Mouse (Mus musculus) hindbrain, embryonic 13.5 days (tissue): ENCODE results near the gene Mcu. TPM values are rescaled to one million over a fixed set of nuclear protein-coding genes. Genes with fewer than 3 reads are reported as not detected.
A peak's percentile ranks its signal among the peaks of the same experiment; 100 is the strongest.

Experiments
- ATAC-seq: fragments of 200-750 bp; cut with Nextera tagmentation; 2 replicates; pipeline ENCODE4 v1.8.0; 2017; ENCODE audit warnings: moderate TSS enrichment; ENCODE audit not compliant: low FRiP score
- H3K27ac ChIP-seq: fragments of 300-500 bp; sonication (generic); 2 replicates; pipeline ENCODE4 v1.5.1; 2015; ENCODE audit warnings: inconsistent platforms, mild to moderate bottlenecking, moderate library complexity
- H3K27me3 ChIP-seq: fragments of 300-500 bp; sonication (generic); 2 replicates; pipeline ENCODE4 v1.6.1; 2015; ENCODE audit warnings: mild to moderate bottlenecking, inconsistent platforms
- H3K36me3 ChIP-seq: fragments of 300-500 bp; sonication (generic); 2 replicates; pipeline ENCODE4 v1.6.1; 2015; ENCODE audit warnings: mild to moderate bottlenecking, inconsistent platforms
- H3K4me1 ChIP-seq: fragments of 300-500 bp; sonication (generic); replicated peaks from 2 replicates; pipeline ENCODE4 v1.6.1; 2015; ENCODE audit warnings: inconsistent platforms
- H3K4me2 ChIP-seq: fragments of 300-500 bp; sonication (generic); 2 replicates; pipeline ENCODE4 v1.6.1; 2015; ENCODE audit warnings: inconsistent platforms, mild to moderate bottlenecking, moderate library complexity
- H3K4me3 ChIP-seq: fragments of 300-500 bp; sonication (generic); 2 replicates; pipeline ENCODE4 v1.5.1; 2015; ENCODE audit warnings: mild to moderate bottlenecking, inconsistent platforms
- H3K9ac ChIP-seq: fragments of 300-500 bp; sonication (generic); 2 replicates; pipeline ENCODE4 v1.6.1; 2015; ENCODE audit warnings: mild to moderate bottlenecking, inconsistent platforms
- H3K9me3 ChIP-seq: fragments of 300-500 bp; sonication (generic); 2 replicates; pipeline ENCODE4 v1.6.1; 2016; ENCODE audit warnings: inconsistent platforms
- WGBS: fragments of 180-500 bp; shearing (Covaris S2); methylation state at CpG from one replicate; pipeline ENCODE4 v1.1.7; 2015; 5-methylcytosine and 5-hydroxymethylcytosine counted together
- polyA plus RNA-seq: library from polyadenylated mRNA; unstranded; fragments of >200 nt; fragmentation: Nextera tagmentation; extraction: Ambion mirVana; gene quantifications from 2 replicates; pipeline ENCODE4 v1.2.1, GENCODE M21; 2015

The Mcu gene
- polyA plus RNA-seq, 1 experiment from 2014 or later: 24.9 TPM

DNA sequence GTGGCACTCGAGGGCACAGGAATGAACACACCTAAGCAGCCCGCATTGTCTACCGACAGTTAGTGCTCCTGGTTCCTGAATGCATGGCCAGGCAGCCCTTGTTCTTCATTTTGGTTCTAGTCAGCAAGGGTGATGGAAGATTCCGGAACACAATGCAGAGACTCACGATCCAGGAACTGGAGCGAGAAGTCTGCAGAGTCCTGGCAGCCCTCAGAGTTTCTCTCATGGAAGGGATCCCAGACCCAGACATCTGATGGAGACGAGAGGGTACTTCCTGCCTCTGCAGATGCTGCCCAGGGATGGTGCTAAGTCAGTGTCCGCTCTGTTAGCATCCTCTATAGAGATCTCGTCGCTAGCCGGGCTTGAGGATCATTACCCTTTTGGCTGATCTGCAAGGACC is 75.0 kb downstream of the Mcu start:
- WGBS: 92% methylated on average over 11 of the region's 11 CpGs
- Histone ChIP-seq H3K4me1 (peaks cover 34% of the 10 kb centered on the region), H3K27me3 (no peaks in the 10 kb centered on the region), H3K4me2 (no peak overlapping the region), H3K27ac (no peak overlapping the region), H3K9ac (no peak overlapping the region), H3K36me3 (peaks cover 5% of the 10 kb centered on the region; the same call in 1 of the 2 replicates), H3K4me3 (no peak overlapping the region), H3K9me3 (peaks cover 10% of the 10 kb centered on the region)
- ATAC-seq: no peak

DNA sequence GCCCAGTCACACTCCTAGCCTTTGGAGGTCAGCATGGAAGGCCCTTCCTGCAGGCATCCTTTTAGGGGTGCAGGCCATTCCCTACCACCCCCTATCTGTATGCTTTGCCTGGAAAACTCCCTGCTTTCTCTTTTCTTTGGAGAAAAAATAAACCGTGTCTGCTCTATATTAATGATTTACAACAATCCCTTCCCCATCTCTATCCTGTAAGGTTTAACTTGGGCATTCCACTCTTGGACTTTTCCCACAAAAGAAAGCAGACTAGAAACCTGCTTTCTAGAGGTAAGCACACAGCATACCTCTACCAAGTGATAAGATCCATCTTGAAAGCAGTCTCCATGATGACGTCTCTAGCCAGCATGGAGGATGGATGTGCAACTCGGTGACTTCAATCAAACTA is 75.9 kb downstream of the Mcu start:
- peaks cover 3% of the 10 kb centered on the region; the same call in 1 of the 2 replicates for H3K9me3 ChIP-seq
- no peak overlapping the region for H3K4me2 ChIP-seq
- 78% methylated on average over 3 of the region's 3 CpGs for WGBS
- H3K27me3 ChIP-seq: no peaks in the 10 kb centered on the region
- ATAC-seq: no peak
- H3K4me1 ChIP-seq: peaks cover 34% of the 10 kb centered on the region
- H3K4me3 ChIP-seq: no peak overlapping the region
- no peak overlapping the region for H3K27ac ChIP-seq
- no peaks in the 10 kb centered on the region for H3K36me3 ChIP-seq
- no peak overlapping the region for H3K9ac ChIP-seq

DNA sequence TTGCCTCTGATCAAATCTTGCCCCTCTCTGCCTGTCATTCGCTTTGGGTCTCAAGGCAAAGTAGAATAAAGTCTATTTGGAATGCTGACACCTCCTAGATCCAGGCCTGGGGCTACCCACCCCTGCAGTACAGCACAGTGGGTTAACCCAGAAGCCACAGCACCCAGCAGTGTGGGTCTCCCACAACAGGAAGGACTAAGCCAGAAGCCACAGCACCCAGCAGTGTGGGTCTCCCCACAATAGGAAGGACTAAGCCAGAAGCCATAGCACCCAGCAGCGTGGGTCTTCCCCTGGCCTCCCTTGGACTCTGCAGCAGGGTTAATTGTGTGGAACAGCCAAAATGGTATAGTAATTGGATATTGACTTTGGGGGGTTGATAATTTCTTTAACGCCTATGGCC is 76.4 kb downstream of the Mcu start:
- WGBS: 61% methylated on average over 3 of the region's 3 CpGs
- peak overlapping the region; percentile 59; the same call in 1 of the 2 replicates for H3K4me2 ChIP-seq
- H3K9me3 ChIP-seq: no peaks in the 10 kb centered on the region
- peak overlapping the region; percentile 76; the same call in 1 of the 2 replicates for H3K27ac ChIP-seq
- H3K27me3 ChIP-seq: no peaks in the 10 kb centered on the region
- no peak overlapping the region for H3K4me3 ChIP-seq
- 0 out of 2 replicates have a peak, but pooled peaks have one; percentile 17 for ATAC-seq
- peaks cover 34% of the 10 kb centered on the region for H3K4me1 ChIP-seq
- 0 out of 2 replicates have a peak overlapping the region, but pooled peaks have one; percentile 55 for H3K9ac ChIP-seq
- H3K36me3 ChIP-seq: no peaks in the 10 kb centered on the region

DNA sequence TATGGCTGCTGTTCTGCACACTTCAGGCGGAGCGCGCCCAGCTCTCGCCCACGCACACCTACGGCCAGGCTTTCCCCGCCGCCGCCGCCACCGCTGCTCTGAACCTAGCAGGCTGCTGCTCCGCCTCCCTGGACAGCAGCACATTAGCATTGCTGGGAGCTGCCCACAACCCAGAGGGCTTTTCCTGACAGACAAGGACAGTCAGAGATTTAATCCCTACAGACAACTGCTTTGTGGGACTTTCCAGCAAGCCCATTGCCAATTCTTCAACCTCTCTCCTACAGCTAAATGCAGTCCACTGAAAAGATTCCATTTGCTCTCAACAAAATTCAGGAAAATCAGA is 77.0 kb downstream of the Mcu start:
- peak; percentile 62 for ATAC-seq
- H3K4me1 ChIP-seq: peaks cover 34% of the 10 kb centered on the region
- peak overlapping the region; percentile 59 for H3K4me2 ChIP-seq
- H3K27me3 ChIP-seq: no peaks in the 10 kb centered on the region
- H3K9me3 ChIP-seq: no peaks in the 10 kb centered on the region
- WGBS: 3% methylated on average over 12 of the region's 12 CpGs
- peak overlapping the region; percentile 76 for H3K27ac ChIP-seq
- H3K9ac ChIP-seq: peak overlapping the region; percentile 55
- H3K4me3 ChIP-seq: peak overlapping the region; percentile 33
- H3K36me3 ChIP-seq: no peaks in the 10 kb centered on the region

DNA sequence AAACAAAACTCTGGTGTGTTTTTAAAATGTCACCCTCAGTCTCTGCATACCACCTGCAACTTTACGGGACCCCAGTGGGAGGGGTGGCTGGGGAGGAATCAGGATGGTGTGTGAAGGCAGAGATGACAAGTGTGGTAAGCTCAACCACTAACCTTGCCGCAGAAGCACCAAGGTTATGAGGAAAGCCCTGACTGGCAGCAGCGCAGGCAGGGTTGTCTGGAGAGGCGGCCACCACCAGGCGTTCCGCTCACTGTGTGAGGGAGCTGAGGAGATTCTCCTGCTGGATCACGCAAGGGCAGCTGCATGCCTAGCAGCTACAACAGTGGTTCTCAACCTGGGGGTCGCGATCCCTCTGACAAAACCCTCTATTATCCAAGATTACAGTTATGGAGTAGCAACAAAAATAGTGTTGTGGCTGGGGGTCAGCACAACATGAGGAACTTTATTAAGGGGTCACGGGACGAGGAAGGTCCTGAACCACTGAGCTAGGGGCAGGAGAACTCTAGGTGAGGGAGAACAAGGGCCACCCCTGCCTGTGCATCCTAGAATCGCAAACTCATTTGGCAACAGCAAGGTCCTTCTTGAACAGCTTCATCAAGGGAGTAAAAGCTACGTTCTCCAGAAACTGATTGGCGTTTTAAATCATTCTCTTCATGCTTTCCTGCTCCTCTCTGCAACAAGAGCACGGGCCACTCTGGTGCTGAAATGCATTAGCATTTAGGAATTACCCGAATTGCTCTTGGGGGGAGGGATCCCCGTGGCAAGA is 77.5 kb downstream of the Mcu start:
- Histone ChIP-seq H3K9me3 (no peaks in the 10 kb centered on the region), H3K27ac (peak overlapping the region; percentile 76), H3K4me1 (peaks cover 34% of the 10 kb centered on the region), H3K9ac (peak overlapping the region; percentile 55), H3K27me3 (no peaks in the 10 kb centered on the region), H3K36me3 (no peaks in the 10 kb centered on the region), H3K4me2 (peak overlapping the region; percentile 59), H3K4me3 (peak overlapping the region; percentile 33)
- WGBS: 31% methylated on average over 17 of the region's 17 CpGs
- peak; percentile 76 for ATAC-seq

DNA sequence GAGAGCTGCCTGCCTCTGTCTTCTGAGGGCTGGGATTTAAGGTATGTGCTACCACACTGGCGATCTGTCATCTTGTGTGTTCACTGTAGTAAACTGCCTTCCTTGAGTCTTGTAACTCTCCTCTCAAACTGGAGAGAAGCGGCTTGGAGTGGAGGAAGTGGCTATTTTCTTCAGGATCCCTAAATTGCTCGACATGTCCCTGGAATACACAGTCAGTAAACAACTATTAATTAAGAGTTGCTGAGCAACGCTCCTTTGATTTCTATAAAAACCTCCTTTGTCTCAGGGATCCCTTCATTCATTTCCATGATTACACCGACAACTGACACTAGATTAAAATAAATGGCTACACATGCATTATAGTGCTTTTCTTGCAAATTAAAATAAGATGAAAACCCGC is 78.4 kb downstream of the Mcu start:
- H3K27me3 ChIP-seq: no peaks in the 10 kb centered on the region
- no peak for ATAC-seq

DNA sequence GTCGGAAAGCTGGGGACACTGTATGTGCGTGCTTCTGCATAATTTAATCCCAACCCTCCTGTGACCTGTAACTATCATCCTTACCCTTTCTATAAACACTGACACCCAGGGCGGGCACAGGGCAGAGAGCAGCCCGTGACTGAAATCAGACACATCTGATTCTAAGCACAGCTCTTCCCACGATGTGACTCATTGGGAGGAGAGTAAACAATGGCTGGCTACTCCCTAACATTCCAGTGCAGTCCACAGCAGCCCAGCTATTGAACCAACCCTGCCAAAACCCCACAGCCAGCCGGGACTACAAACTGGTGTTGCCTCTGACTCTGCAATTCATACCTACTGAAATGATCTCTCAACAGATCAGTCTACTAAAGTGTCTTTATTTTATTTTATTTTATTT is 78.9 kb downstream of the Mcu start:
- Histone ChIP-seq H3K4me3 (no peak overlapping the region), H3K9ac (no peak overlapping the region), H3K27me3 (no peaks in the 10 kb centered on the region), H3K4me2 (no peak overlapping the region), H3K27ac (peak overlapping the region; percentile 76; the same call in 1 of the 2 replicates), H3K4me1 (peaks cover 34% of the 10 kb centered on the region), H3K36me3 (no peaks in the 10 kb centered on the region), H3K9me3 (no peaks in the 10 kb centered on the region)
- 73% methylated on average over 6 of the region's 6 CpGs for WGBS
- no peak for ATAC-seq

More for the DNA sequence above, 78.4 kb downstream of the Mcu start:
- Histone ChIP-seq H3K36me3 (no peaks in the 10 kb centered on the region), H3K27ac (peak overlapping the region; percentile 76; the same call in 1 of the 2 replicates), H3K4me2 (no peak overlapping the region), H3K9me3 (no peaks in the 10 kb centered on the region), H3K4me1 (peaks cover 34% of the 10 kb centered on the region), H3K9ac (no peak overlapping the region), H3K4me3 (no peak overlapping the region)
- WGBS: 55% methylated on average over 6 of the region's 6 CpGs

DNA sequence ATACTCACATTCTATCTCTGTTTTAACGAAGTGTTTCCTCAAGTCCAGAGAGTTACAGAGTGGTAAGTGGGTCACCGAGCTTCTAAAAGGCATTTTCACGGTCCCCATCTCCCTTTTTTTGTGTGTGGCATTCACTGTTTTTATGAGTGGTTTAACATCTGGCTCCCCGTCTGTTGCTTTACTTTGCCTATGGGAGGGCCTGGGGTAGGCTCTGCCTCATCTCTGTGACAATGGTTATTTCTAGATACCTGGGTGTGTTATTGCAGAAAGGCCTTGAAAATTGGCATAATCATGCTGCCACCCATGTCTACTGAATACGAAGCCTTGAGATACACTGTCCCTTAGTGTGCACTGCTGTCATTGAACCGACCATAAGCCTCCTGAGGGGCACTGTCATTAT is 84.2 kb downstream of the Mcu start:
- H3K4me3 ChIP-seq: no peak overlapping the region
- no peak overlapping the region for H3K27ac ChIP-seq
- 87% methylated on average over 6 of the region's 6 CpGs for WGBS

DNA sequence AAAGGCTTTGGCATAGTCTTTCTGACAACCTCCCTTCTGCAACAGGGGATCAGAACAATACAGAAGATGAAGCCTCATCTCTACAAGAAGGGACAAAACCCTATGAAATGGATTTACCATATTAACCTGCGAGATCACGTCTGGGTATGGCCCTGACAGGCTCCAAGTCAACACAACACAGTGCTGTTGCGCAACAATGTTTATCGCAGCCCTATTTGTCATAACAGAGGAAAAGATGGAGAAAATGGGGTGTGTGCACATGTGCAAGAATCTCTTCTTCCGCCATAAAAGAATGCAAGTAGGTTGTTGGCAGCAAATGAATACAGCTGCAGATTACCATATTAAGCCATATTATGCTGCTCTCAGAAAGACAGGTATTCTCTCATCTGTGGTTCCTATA is 88.7 kb downstream of the Mcu start:
- no peaks in the 10 kb centered on the region for H3K9me3 ChIP-seq
- H3K9ac ChIP-seq: no peak overlapping the region
- H3K4me2 ChIP-seq: no peak overlapping the region
- H3K27me3 ChIP-seq: no peaks in the 10 kb centered on the region
- 95% methylated on average over 5 of the region's 5 CpGs for WGBS
- no peak for ATAC-seq
- no peak overlapping the region for H3K27ac ChIP-seq
- no peaks in the 10 kb centered on the region for H3K36me3 ChIP-seq
- H3K4me1 ChIP-seq: no peaks in the 10 kb centered on the region; the same call in 1 of the 2 replicates
- no peak overlapping the region for H3K4me3 ChIP-seq

More for the DNA sequence above, 84.2 kb downstream of the Mcu start:
- Histone ChIP-seq H3K9ac (no peak overlapping the region), H3K36me3 (no peaks in the 10 kb centered on the region), H3K4me2 (no peak overlapping the region), H3K9me3 (no peaks in the 10 kb centered on the region), H3K4me1 (no peaks in the 10 kb centered on the region), H3K27me3 (no peaks in the 10 kb centered on the region)
- no peak for ATAC-seq

DNA sequence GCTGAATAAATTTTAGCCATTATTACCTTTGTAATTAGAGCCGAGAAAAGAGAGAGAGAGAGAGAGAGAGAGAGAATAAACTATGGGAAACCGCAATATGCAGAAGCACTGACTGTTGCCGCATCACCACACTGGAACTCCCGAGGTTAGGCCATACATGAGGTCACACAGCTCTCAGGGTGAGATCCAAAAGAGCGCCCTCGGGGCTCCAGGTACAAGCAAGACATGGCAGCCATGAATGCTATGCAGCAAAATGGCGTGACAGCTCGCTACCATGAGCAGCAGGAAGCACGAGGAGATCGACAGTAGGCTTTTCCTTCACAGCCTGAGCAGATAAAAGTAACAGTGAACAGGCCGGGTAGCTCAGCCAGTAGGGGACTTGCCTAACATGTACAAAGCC is 89.2 kb downstream of the Mcu start:
- Histone ChIP-seq H3K36me3 (no peaks in the 10 kb centered on the region), H3K9me3 (no peaks in the 10 kb centered on the region), H3K4me2 (no peak overlapping the region), H3K4me3 (no peak overlapping the region), H3K9ac (no peak overlapping the region), H3K4me1 (no peaks in the 10 kb centered on the region; the same call in 1 of the 2 replicates), H3K27ac (no peak overlapping the region), H3K27me3 (no peaks in the 10 kb centered on the region)
- WGBS: 83% methylated on average over 11 of the region's 11 CpGs
- ATAC-seq: no peak

DNA sequence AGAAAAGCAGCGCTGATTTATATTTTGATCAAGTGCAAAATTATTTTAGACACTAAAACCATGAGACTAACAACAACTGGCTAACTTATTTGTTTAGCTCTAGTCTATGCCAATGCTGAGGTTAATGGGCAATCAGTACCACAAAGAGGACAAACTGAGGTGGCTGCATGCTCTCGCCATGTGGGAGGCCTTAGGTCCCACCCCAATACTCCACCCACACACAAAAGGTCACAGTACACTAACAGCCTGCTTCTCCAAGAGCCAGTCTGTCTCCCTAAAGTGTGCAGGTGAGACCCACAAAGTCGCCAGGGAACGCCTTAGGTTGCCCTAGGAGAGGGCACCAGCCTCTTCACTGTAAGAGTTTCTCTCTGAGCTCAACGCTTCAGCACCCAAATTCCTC is 91.8 kb downstream of the Mcu start:
- Histone ChIP-seq H3K4me3 (no peak overlapping the region), H3K9ac (no peak overlapping the region), H3K27ac (no peak overlapping the region), H3K36me3 (no peaks in the 10 kb centered on the region), H3K9me3 (no peaks in the 10 kb centered on the region), H3K4me1 (no peaks in the 10 kb centered on the region; the same call in 1 of the 2 replicates), H3K27me3 (no peaks in the 10 kb centered on the region), H3K4me2 (no peak overlapping the region)
- WGBS: 85% methylated on average over 5 of the region's 5 CpGs
- ATAC-seq: no peak

DNA sequence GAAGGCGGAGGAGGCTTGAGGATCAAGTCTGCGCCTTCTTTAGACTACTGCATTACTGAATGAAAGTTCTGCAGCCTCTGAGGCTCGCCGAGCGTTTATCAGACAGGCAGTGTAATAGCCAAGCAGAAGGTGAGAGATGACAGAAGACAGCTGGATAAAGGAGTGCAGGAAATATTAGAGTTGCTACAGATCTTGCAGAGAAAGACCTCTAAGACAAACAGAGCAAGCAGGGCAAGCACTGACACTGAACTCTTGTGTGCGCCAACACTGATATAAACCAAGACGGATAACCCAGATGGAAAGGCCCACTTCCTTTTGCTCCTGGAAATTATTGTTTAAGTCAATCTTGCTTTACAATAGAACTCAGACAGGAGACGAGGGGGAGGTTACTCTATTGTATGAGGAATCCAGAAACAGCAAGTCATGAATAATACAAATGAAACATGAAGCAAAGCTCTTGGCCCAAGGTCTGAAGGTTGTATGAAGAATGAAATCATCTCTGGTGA is 92.6 kb downstream of the Mcu start:
- 57% methylated on average over 8 of the region's 8 CpGs for WGBS
- Histone ChIP-seq H3K27ac (no peak overlapping the region), H3K36me3 (no peaks in the 10 kb centered on the region), H3K27me3 (no peaks in the 10 kb centered on the region), H3K4me3 (no peak overlapping the region), H3K4me2 (no peak overlapping the region), H3K9ac (no peak overlapping the region), H3K4me1 (no peaks in the 10 kb centered on the region; the same call in 1 of the 2 replicates), H3K9me3 (no peaks in the 10 kb centered on the region; the same call in 1 of the 2 replicates)
- no peak for ATAC-seq

DNA sequence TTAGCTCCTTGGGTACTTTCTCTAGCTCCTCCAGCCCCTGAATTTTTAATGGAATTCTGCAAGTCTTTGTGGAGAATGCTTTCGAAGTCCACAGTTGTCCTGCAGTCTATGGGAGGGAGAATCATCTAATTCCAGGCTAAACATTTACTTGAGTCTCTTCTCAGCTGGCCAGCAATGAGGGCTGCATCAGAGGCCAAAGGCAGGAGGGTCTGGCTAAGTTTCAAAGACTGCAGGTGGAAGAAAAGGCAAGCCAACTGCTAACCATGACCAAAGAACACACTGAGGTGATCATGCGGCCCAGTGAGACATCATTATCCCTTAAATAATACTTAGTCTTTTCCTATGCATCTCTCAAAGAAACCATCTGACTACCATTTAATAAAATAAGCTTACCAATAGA is 95.8 kb downstream of the Mcu start:
- Histone ChIP-seq H3K27me3 (no peaks in the 10 kb centered on the region), H3K4me1 (no peaks in the 10 kb centered on the region; the same call in none of the 2 replicates), H3K9ac (no peak overlapping the region), H3K36me3 (no peaks in the 10 kb centered on the region), H3K9me3 (no peaks in the 10 kb centered on the region; the same call in 1 of the 2 replicates), H3K27ac (no peak overlapping the region), H3K4me2 (no peak overlapping the region), H3K4me3 (no peak overlapping the region)
- ATAC-seq: no peak
- 88% methylated on average over 2 of the region's 2 CpGs for WGBS
